Mouse (Mus musculus) limb, embryonic 14.5 days (tissue): ENCODE results near the gene Hdlbp. TPM values are rescaled to one million over a fixed set of nuclear protein-coding genes. Genes with fewer than 3 reads are reported as not detected.

Experiments
- ATAC-seq: fragments of 200-750 bp; cut with Nextera tagmentation; 2 replicates; pipeline ENCODE4 v1.8.0; 2017; ENCODE audit warnings: low read depth, moderate number of reproducible peaks, moderate TSS enrichment; ENCODE audit not compliant: low FRiP score
- DNase-seq: peaks from one replicate; pipeline ENCODE4 v3.0.0-alpha.2; 2015; ENCODE audit warnings: low spot score
- H3K27ac ChIP-seq: fragments of 300-500 bp; sonication (generic); replicated peaks from 2 replicates; pipeline ENCODE4 v1.5.1; 2014; ENCODE audit warnings: low read depth, mild to moderate bottlenecking, low read length, moderate library complexity, mixed read lengths
- H3K27me3 ChIP-seq: fragments of 300-500 bp; sonication (generic); 2 replicates; pipeline ENCODE4 v1.6.1; 2014; ENCODE audit warnings: low read length, mixed read lengths; ENCODE audit not compliant: control insufficient read depth, insufficient read depth
- H3K36me3 ChIP-seq: fragments of 300-500 bp; sonication (generic); 2 replicates; pipeline ENCODE4 v1.6.1; 2014; ENCODE audit warnings: mild to moderate bottlenecking, low read length, moderate library complexity, mixed read lengths; ENCODE audit not compliant: control insufficient read depth, insufficient read depth
- H3K4me1 ChIP-seq: fragments of 300-500 bp; sonication (generic); 2 replicates; pipeline ENCODE4 v1.6.1; 2014; ENCODE audit warnings: antibody characterized with exemption, low read length, mixed read lengths; ENCODE audit not compliant: control insufficient read depth, insufficient read depth
- H3K4me2 ChIP-seq: fragments of 300-500 bp; sonication (generic); replicated peaks from 2 replicates; pipeline ENCODE4 v1.6.1; 2014; ENCODE audit warnings: low read depth, mild to moderate bottlenecking, low read length, moderate library complexity; ENCODE audit not compliant: severe bottlenecking
- H3K4me3 ChIP-seq: fragments of 300-500 bp; sonication (generic); replicated peaks from 2 replicates; pipeline ENCODE4 v1.5.1; 2014; ENCODE audit warnings: low read length
- H3K9ac ChIP-seq: fragments of 300-500 bp; sonication (generic); 2 replicates; pipeline ENCODE4 v1.6.1; 2014; ENCODE audit warnings: mild to moderate bottlenecking, low read depth, low read length, moderate library complexity; ENCODE audit not compliant: severe bottlenecking
- H3K9me3 ChIP-seq: fragments of 300-500 bp; sonication (generic); 2 replicates; pipeline ENCODE4 v1.6.1; 2016; ENCODE audit warnings: low read length; ENCODE audit not compliant: control insufficient read depth
- POLR2A ChIP-seq: fragments of 200-500 bp; IDR thresholded peaks from 2 replicates; pipeline ENCODE4 v1.8.0; 2012; ENCODE audit warnings: inconsistent platforms, mild to moderate bottlenecking, moderate library complexity, borderline replicate concordance; ENCODE audit not compliant: insufficient read depth, insufficient read length; ENCODE audit errors: extremely low read depth
- WGBS: fragments of 180-500 bp; shearing (Covaris S2); extraction: QIAGEN DNeasy Blood & Tissue Kit; methylation state at CpG from one replicate; pipeline ENCODE4 v1.1.7; 2014; 5-methylcytosine and 5-hydroxymethylcytosine counted together
- polyA plus RNA-seq, 2 experiments: library from polyadenylated mRNA; depleted of rRNA in 1 of 2; stranded (reverse) in 1 of 2; unstranded in 1 of 2; fragments of >200 nt; fragmentation: Nextera tagmentation in 1 of 2; extraction: Ambion mirVana in 1 of 2; gene quantifications; 2 replicates each; pipeline versions ENCODE4 v1.2.1 to v1.2.3; 2012 to 2014

The Hdlbp gene
- polyA plus RNA-seq, 2 experiments = 180 to 196 TPM

DNA sequence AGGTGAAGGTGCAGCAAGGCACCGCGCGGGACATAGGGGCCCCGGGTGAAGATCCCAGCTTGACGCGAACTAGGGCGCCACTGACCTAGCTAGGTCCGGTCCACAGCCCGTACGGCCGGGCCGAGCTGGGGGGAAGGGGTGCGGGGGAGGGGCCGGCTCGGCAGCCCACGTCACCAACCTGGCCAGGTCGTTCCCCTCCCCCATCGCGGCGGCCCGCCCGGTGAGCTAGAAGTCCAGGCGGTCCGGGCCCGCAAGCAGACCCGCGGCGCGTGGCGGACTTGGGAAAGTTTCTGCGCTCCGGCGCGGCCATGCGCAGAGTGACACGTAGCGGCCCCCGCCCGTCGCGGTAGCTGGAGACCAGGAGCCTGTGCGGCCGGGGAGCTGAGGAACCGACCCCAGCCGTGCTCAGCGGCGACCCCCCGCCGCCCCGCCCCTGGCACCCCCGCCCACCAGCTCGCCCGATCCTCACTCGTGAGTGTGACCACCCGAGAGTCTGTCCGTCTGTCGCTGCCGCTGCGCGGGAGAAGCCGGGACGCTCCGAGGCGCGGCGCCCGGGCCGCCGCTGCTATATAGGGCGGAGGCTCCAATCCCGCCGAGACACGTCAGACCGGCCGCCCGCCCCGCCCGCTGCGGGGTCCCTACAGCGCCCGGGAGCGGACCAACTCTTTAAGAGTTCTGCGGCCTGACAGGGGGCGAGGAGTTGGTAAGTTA lies 33.3 kb downstream of the Hdlbp start:
- DNase-seq (peak; percentile 82), ATAC-seq (peak; percentile 93)
- peak; percentile 87; the same call in 1 of the 2 replicates for TF ChIP-seq POLR2A
- Histone ChIP-seq H3K36me3 (peaks cover 26% of the 10 kb centered on the region), H3K4me1 (peaks cover 14% of the 10 kb centered on the region), H3K9me3 (no peaks in the 10 kb centered on the region), H3K27me3 (no peaks in the 10 kb centered on the region), H3K27ac (peak overlapping the region; percentile 97), H3K4me3 (peak overlapping the region; percentile 95), H3K4me2 (peak overlapping the region; percentile 54), H3K9ac (peak overlapping the region; percentile 95)
- under 1% methylated on average over 50 of the region's 84 CpGs for WGBS

GRCm38 (mm10) chr1:93444405-93445110 lies 34.1 kb downstream of the Hdlbp start:
- Histone ChIP-seq H3K27ac (peak overlapping the region; percentile 97), H3K4me2 (peak overlapping the region; percentile 54), H3K27me3 (no peaks in the 10 kb centered on the region), H3K9me3 (no peaks in the 10 kb centered on the region), H3K9ac (peak overlapping the region; percentile 95), H3K36me3 (peaks cover 33% of the 10 kb centered on the region), H3K4me1 (peaks cover 14% of the 10 kb centered on the region), H3K4me3 (peak overlapping the region; percentile 95)
- DNase-seq (peak; percentile 76), ATAC-seq (peak; percentile 73)
- WGBS = 4% methylated on average over 18 of the region's 18 CpGs
- no peak for TF ChIP-seq POLR2A

DNA sequence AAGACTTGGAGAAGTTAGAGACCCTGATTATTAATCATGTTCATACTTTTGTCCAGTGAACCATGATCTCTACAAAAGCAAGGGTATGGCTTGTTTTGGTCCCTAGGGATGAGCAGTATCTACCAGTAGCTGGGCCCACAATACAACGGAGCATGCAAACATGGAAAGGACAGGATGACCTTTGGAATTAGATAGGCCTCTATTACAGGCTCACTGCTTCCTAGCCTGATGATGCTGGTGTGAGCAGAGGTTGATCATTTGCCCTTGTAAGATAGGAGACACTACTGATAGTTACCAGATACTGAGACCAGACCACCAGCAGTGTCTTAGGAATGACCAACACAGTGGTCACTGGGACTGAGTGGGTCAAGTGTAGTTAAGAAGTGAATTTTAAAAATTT lies 39.3 kb downstream of the Hdlbp start:
- Histone ChIP-seq H3K27me3 (no peaks in the 10 kb centered on the region), H3K4me1 (peaks cover 14% of the 10 kb centered on the region), H3K36me3 (peaks cover 78% of the 10 kb centered on the region), H3K4me2 (no peak overlapping the region), H3K9ac (no peak overlapping the region), H3K4me3 (no peak overlapping the region), H3K9me3 (no peaks in the 10 kb centered on the region), H3K27ac (no peak overlapping the region)
- 81% methylated on average over 1 of the region's 1 CpGs for WGBS
- DNase-seq (no peak), ATAC-seq (no peak)
- no peak for TF ChIP-seq POLR2A

DNA sequence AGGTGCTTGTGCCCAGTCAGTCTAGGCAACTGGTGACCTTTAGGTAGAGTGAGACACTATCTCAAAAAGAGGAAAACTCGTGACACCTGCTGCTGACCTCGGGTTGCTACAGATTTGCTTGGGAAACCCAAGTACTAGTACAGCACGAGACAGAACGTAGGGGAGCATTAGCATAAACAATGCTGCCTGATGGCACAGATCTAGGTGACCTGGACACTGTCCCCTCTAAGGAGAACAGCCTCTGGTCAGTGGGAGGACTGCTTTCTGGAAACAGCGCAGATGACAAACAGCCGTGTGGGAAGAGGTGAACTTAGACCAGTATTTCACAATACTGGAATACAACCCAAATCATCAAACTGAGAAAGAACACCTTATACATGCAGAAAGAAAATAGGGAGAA lies 46.5 kb downstream of the Hdlbp start:
- 86% methylated on average over 6 of the region's 6 CpGs for WGBS
- DNase-seq = no peak
- Histone ChIP-seq H3K27me3 (no peaks in the 10 kb centered on the region), H3K36me3 (peaks cover 90% of the 10 kb centered on the region), H3K4me1 (no peaks in the 10 kb centered on the region), H3K9me3 (no peaks in the 10 kb centered on the region), H3K27ac (no peak overlapping the region), H3K9ac (no peak overlapping the region), H3K4me3 (no peak overlapping the region), H3K4me2 (no peak overlapping the region)
- ATAC-seq = no peak
- TF ChIP-seq POLR2A = no peak

GRCm38 (mm10) chr1:93403403-93403802 lies 75.2 kb downstream of the Hdlbp start:
- TF ChIP-seq POLR2A = no peak
- WGBS = 81% methylated on average over 4 of the region's 4 CpGs
- no peak for ATAC-seq

More at GRCm38 (mm10) chr1:93403403-93403802, 75.2 kb downstream of the Hdlbp start:
- H3K27me3 ChIP-seq = no peaks in the 10 kb centered on the region
- H3K4me3 ChIP-seq = no peak overlapping the region
- DNase-seq = no peak
- H3K9me3 ChIP-seq = no peaks in the 10 kb centered on the region
- H3K9ac ChIP-seq = no peak overlapping the region
- H3K4me1 ChIP-seq = no peaks in the 10 kb centered on the region
- peaks cover 29% of the 10 kb centered on the region for H3K36me3 ChIP-seq
- no peak overlapping the region for H3K27ac ChIP-seq
- H3K4me2 ChIP-seq = no peak overlapping the region
